Mouse (Mus musculus) bone marrow, adult 2 months (tissue): ENCODE measurements around the gene Snx9.

Source experiments
- CTCF ChIP-seq: fragments of 200-500 bp; IDR thresholded peaks from 2 replicates; pipeline ENCODE4 v1.5.1; 2011; ENCODE audit warnings: low read length, control low read depth; ENCODE audit not compliant: control insufficient read depth, insufficient read depth
- POLR2A ChIP-seq: fragments of 200-500 bp; IDR thresholded peaks from 2 replicates; pipeline ENCODE4 v1.6.1; 2011; ENCODE audit warnings: low read depth, mild to moderate bottlenecking, control low read depth, low read length, borderline replicate concordance; ENCODE audit not compliant: control insufficient read depth

- no peak for TF ChIP-seq POLR2A
- TF ChIP-seq CTCF, result no peak
Observed at GRCm38 (mm10) chr17:5899251-5899650, 58.1 kb downstream of the Snx9 start.
